Mouse (Mus musculus) hindbrain, embryonic 14.5 days (tissue): ENCODE measurements around the gene Kif2c. TPM values are rescaled to one million over a fixed set of nuclear protein-coding genes. Genes with fewer than 3 reads are reported as not detected.
"Not testable (repeated sequence)": the region's sequence is repeated elsewhere in the genome, so short reads cannot be mapped to it uniquely, and the experiment has no call there.

ENCODE experiments used
- ATAC-seq: fragments of 200-750 bp; cut with Nextera tagmentation; 2 replicates; pipeline ENCODE4 v1.8.0; 2017; ENCODE audit warnings: moderate number of reproducible peaks, mild to moderate bottlenecking, moderate TSS enrichment, moderate library complexity; ENCODE audit not compliant: low FRiP score
- DNase-seq: peaks from one replicate; pipeline ENCODE4 v3.0.0-alpha.2; 2015; ENCODE audit warnings: low spot score
- H3K27ac ChIP-seq: fragments of 300-500 bp; sonication (generic); 2 replicates; pipeline ENCODE4 v1.5.1; 2014; ENCODE audit warnings: mild to moderate bottlenecking, moderate library complexity
- H3K27me3 ChIP-seq: fragments of 300-500 bp; sonication (generic); 2 replicates; pipeline ENCODE4 v1.6.1; 2014; ENCODE audit warnings: mild to moderate bottlenecking, low read length, mixed read lengths; ENCODE audit not compliant: control insufficient read depth, insufficient read depth
- H3K36me3 ChIP-seq: fragments of 300-500 bp; sonication (generic); replicated peaks from 2 replicates; pipeline ENCODE4 v1.6.1; 2014; ENCODE audit not compliant: control insufficient read depth, insufficient read depth
- H3K4me1 ChIP-seq: fragments of 300-500 bp; sonication (generic); replicated peaks from 2 replicates; pipeline ENCODE4 v1.6.1; 2014; ENCODE audit warnings: antibody characterized with exemption, low read length, mixed read lengths; ENCODE audit not compliant: control insufficient read depth, insufficient read depth
- H3K4me2 ChIP-seq: fragments of 300-500 bp; sonication (generic); replicated peaks from 2 replicates; pipeline ENCODE4 v1.6.1; 2014; ENCODE audit warnings: mild to moderate bottlenecking, moderate library complexity
- H3K4me3 ChIP-seq: fragments of 300-500 bp; sonication (generic); replicated peaks from 2 replicates; pipeline ENCODE4 v1.5.1; 2014; ENCODE audit warnings: mild to moderate bottlenecking, low read length
- H3K9ac ChIP-seq: fragments of 300-500 bp; sonication (generic); 2 replicates; pipeline ENCODE4 v1.6.1; 2014
- H3K9me3 ChIP-seq: fragments of 300-500 bp; sonication (generic); 2 replicates; pipeline ENCODE4 v1.6.1; 2016; ENCODE audit warnings: low read length; ENCODE audit not compliant: control insufficient read depth
- WGBS: fragments of 180-500 bp; shearing (Covaris S2); extraction: QIAGEN DNeasy Blood & Tissue Kit; methylation state at CpG from one replicate; pipeline ENCODE4 v1.1.7; 2014; 5-methylcytosine and 5-hydroxymethylcytosine counted together
- polyA plus RNA-seq: library from polyadenylated mRNA; unstranded; fragments of >200 nt; fragmentation: Nextera tagmentation; extraction: Ambion mirVana; gene quantifications from 2 replicates; pipeline ENCODE4 v1.2.1, GENCODE M21; 2014

The Kif2c gene
- polyA plus RNA-seq, 1 experiment from 2014 or later = 8.6 TPM

GRCm38 (mm10) chr4:117190660-117191059 lies 8.2 kb upstream of the Kif2c start:
- ATAC-seq = no peak
- Histone ChIP-seq H3K4me3 (no peak overlapping the region), H3K4me1 (0 out of 2 replicates have a peak, but pooled peaks cover 4% of the 10 kb centered on the region), H3K36me3 (no peaks in the 10 kb centered on the region), H3K9me3 (no peaks in the 10 kb centered on the region), H3K4me2 (peak overlapping the region; percentile 38; the same call in 1 of the 2 replicates), H3K9ac (peak overlapping the region; percentile 57; the same call in 1 of the 2 replicates), H3K27me3 (no peaks in the 10 kb centered on the region), H3K27ac (peak overlapping the region; percentile 81)
- no peak for DNase-seq
- WGBS = 67% methylated on average over 7 of the region's 7 CpGs

GRCm38 (mm10) chr4:117189856-117190543 lies 7.6 kb upstream of the Kif2c start:
- Histone ChIP-seq H3K27me3 (no peaks in the 10 kb centered on the region), H3K36me3 (no peaks in the 10 kb centered on the region), H3K4me1 (0 out of 2 replicates have a peak, but pooled peaks cover 4% of the 10 kb centered on the region), H3K9ac (peak overlapping the region; percentile 57), H3K27ac (peak overlapping the region; percentile 81), H3K4me3 (peak overlapping the region; percentile 11; the same call in 1 of the 2 replicates), H3K9me3 (no peaks in the 10 kb centered on the region), H3K4me2 (peak overlapping the region; percentile 38)
- DNase-seq (peak; percentile 77), ATAC-seq (peak; percentile 89)
- WGBS = 1% methylated on average over 9 of the region's 9 CpGs

GRCm38 (mm10) chr4:117189382-117189855 lies 7.0 kb upstream of the Kif2c start:
- no peaks in the 10 kb centered on the region for H3K27me3 ChIP-seq
- ATAC-seq (peak; percentile 80), DNase-seq (peak; percentile 93)
- H3K9me3 ChIP-seq = no peaks in the 10 kb centered on the region
- peak overlapping the region; percentile 57 for H3K9ac ChIP-seq
- no peaks in the 10 kb centered on the region for H3K36me3 ChIP-seq
- peak overlapping the region; percentile 38 for H3K4me2 ChIP-seq
- 0 out of 2 replicates have a peak, but pooled peaks cover 4% of the 10 kb centered on the region for H3K4me1 ChIP-seq
- 2% methylated on average over 16 of the region's 16 CpGs for WGBS
- peak overlapping the region; percentile 11; the same call in 1 of the 2 replicates for H3K4me3 ChIP-seq
- peak overlapping the region; percentile 81 for H3K27ac ChIP-seq

DNA sequence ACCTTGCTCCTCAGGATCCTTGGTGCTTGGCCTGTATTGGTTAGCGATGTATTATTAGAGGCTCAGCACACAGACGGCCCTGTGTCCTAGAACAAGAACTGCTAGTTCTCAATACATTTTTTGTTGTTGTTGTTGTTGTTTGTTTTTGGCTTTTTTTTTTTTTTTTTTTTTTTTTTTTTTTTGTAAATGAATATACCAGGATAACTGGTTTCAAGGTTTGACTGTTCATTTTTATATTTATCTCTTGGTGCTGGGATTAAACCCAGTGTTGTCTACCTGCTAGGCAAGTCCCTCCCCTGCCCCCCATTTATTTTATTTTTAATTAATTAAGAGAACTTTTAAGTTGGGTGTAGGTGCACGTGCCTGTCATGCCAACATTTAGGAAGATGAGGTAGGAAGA lies 6.5 kb upstream of the Kif2c start:
- Histone ChIP-seq H3K4me2 (peak overlapping the region; percentile 38), H3K4me1 (0 out of 2 replicates have a peak, but pooled peaks cover 4% of the 10 kb centered on the region), H3K27ac (peak overlapping the region; percentile 81; the same call in 1 of the 2 replicates), H3K9me3 (no peaks in the 10 kb centered on the region), H3K36me3 (no peaks in the 10 kb centered on the region), H3K4me3 (peak overlapping the region; percentile 11; the same call in 1 of the 2 replicates), H3K9ac (peak overlapping the region; percentile 57; the same call in 1 of the 2 replicates), H3K27me3 (no peaks in the 10 kb centered on the region)
- DNase-seq (peak; percentile 9), ATAC-seq (no peak)
- 58% methylated on average over 3 of the region's 3 CpGs for WGBS

DNA sequence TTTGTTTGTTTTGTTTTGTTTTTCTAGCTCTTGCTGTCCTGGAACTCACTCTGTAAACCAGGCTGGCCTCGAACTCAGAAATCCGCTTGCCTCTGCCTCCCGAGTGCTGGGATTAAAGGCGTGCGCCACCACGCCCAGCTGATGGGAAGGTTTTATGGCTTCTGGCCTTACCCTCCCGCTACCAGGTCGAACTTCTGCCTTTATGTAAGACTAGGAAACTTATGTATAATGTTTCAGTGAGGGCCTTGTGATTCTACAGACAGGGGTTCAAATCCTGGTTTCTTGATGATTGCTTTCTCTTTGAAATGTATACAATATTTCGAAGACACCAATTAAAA lies 289 bp upstream of the Kif2c start:
- H3K9me3 ChIP-seq, H3K4me1 ChIP-seq, H3K36me3 ChIP-seq, DNase-seq, H3K27me3 ChIP-seq: not testable (repeated sequence)
- peak overlapping the region; percentile 78 for H3K4me2 ChIP-seq
- peak; percentile 67 for ATAC-seq
- H3K27ac ChIP-seq = peak overlapping the region; percentile 72; the same call in 1 of the 2 replicates
- peak overlapping the region; percentile 63 for H3K9ac ChIP-seq
- H3K4me3 ChIP-seq = peak overlapping the region; percentile 44
- 17% methylated on average over 9 of the region's 9 CpGs for WGBS

DNA sequence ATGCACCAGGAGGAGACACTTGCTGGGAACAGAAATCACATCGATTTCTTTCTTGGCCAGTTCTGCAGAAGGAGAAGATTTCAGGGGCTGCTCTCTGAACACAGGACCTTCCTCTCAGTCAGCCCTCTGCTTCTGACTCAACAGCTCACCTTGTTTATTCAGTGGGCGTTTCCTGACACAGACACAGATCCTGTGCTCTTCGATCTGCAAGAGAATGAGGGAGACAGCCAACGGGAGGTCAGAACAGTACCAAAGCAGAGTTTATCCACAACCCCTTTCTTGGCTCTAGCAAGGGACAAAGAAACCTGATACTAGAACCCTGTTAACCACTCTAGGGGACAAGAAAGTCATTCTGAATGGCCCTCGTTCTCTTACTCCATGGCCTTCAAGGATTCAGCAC lies 12.5 kb downstream of the Kif2c start:
- no peak for ATAC-seq
- 92% methylated on average over 5 of the region's 5 CpGs for WGBS
- DNase-seq = no peak
- Histone ChIP-seq H3K27me3 (no peaks in the 10 kb centered on the region), H3K9ac (no peak overlapping the region), H3K9me3 (no peaks in the 10 kb centered on the region), H3K4me2 (no peak overlapping the region), H3K4me1 (no peaks in the 10 kb centered on the region), H3K27ac (no peak overlapping the region), H3K4me3 (no peak overlapping the region), H3K36me3 (peaks cover 16% of the 10 kb centered on the region; the same call in 1 of the 2 replicates)

- H3K36me3 ChIP-seq = 0 out of 2 replicates have a peak, but pooled peaks cover 6% of the 10 kb centered on the region
- no peaks in the 10 kb centered on the region for H3K9me3 ChIP-seq
- WGBS = 72% methylated on average over 4 of the region's 4 CpGs
- H3K4me2 ChIP-seq = no peak overlapping the region
- H3K9ac ChIP-seq = no peak overlapping the region
- no peak overlapping the region for H3K4me3 ChIP-seq
- H3K27ac ChIP-seq = no peak overlapping the region
- H3K27me3 ChIP-seq = no peaks in the 10 kb centered on the region
- H3K4me1 ChIP-seq = no peaks in the 10 kb centered on the region
- no peak for DNase-seq
- ATAC-seq = 0 out of 2 replicates have a peak, but pooled peaks have one; percentile 40
Observed at GRCm38 (mm10) chr4:117161183-117161582, 21.3 kb downstream of the Kif2c start.

DNA sequence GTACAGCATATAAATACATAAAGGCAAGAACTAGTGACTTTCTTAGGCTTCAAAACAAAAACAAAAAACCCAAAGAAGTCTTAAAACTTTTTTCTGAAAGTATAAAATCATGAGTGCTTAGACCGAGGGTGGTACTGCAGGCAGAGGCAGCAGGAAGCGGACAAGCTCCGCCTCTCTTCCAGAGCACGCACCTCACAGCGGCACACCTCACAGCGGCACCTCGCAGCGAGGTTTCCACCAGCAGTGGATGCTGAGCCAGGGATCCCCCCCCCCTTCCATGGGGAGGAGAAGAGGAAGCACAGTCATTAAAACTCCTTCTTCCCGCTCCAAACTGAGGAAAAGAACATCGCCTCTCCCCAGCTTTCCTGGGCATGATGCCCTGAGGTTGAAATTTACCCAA lies 22.8 kb downstream of the Kif2c start:
- H3K27ac ChIP-seq = no peak overlapping the region
- 89% methylated on average over 10 of the region's 10 CpGs for WGBS
- ATAC-seq = no peak
- H3K36me3 ChIP-seq = peaks cover 7% of the 10 kb centered on the region
- DNase-seq = no peak
- no peak overlapping the region for H3K4me3 ChIP-seq
- no peaks in the 10 kb centered on the region for H3K27me3 ChIP-seq
- no peaks in the 10 kb centered on the region for H3K9me3 ChIP-seq
- peaks cover 3% of the 10 kb centered on the region; the same call in 1 of the 2 replicates for H3K4me1 ChIP-seq
- no peak overlapping the region for H3K4me2 ChIP-seq
- H3K9ac ChIP-seq = no peak overlapping the region

- no peak for DNase-seq
- Histone ChIP-seq H3K4me2 (peak overlapping the region; percentile 94), H3K36me3 (peaks cover 37% of the 10 kb centered on the region), H3K9me3 (no peaks in the 10 kb centered on the region), H3K27me3 (no peaks in the 10 kb centered on the region), H3K9ac (peak overlapping the region; percentile 97), H3K4me1 (peaks cover 9% of the 10 kb centered on the region; the same call in 1 of the 2 replicates), H3K4me3 (peak overlapping the region; percentile 98), H3K27ac (peak overlapping the region; percentile 94)
- no peak for ATAC-seq
- WGBS = 35% methylated on average over 6 of the region's 6 CpGs
Observed at GRCm38 (mm10) chr4:117156372-117156771, 26.1 kb downstream of the Kif2c start.
